Mouse (Mus musculus) ES-E14 (cell line): ENCODE measurements around the gene Fbxo7. TPM values are rescaled to one million over a fixed set of nuclear protein-coding genes. Genes with fewer than 3 reads are reported as not detected.

Source experiments
- DNase-seq: peaks from one replicate; pipeline ENCODE4 v3.0.0-alpha.2; 2013; ENCODE audit warnings: low read depth, low spot score
- H3K27ac ChIP-seq: 2 replicates; pipeline ENCODE4 v1.5.1; 2012; ENCODE audit warnings: low read depth, mild to moderate bottlenecking, low read length, moderate library complexity, mixed read lengths; ENCODE audit not compliant: poor library complexity, insufficient read depth, severe bottlenecking
- H3K36me3 ChIP-seq: 2 replicates; pipeline ENCODE4 v1.6.1; 2012; ENCODE audit warnings: mild to moderate bottlenecking, low read length, moderate library complexity, mixed read lengths; ENCODE audit not compliant: control insufficient read depth, poor library complexity, insufficient read depth, severe bottlenecking
- H3K4me1 ChIP-seq, 2 experiments: fragments of 150-350 bp in 1 of 2; sonication (generic) in 1 of 2; 2 replicates each; pipeline ENCODE4 v1.6.1; 2012; ENCODE audit warnings: low read length in 2 of 2, mild to moderate bottlenecking in 1 of 2, mixed read lengths in 1 of 2; ENCODE audit not compliant: control insufficient read depth in 2 of 2, insufficient read depth in 2 of 2, poor library complexity in 1 of 2
- H3K4me3 ChIP-seq, 2 experiments: fragments of 150-350 bp in 1 of 2; sonication (generic) in 1 of 2; 2 replicates each; pipeline ENCODE4 v1.5.1; 2012; ENCODE audit warnings: low read length in 2 of 2, low read depth in 1 of 2, mild to moderate bottlenecking in 1 of 2, mixed read lengths in 1 of 2; ENCODE audit not compliant: insufficient read depth in 1 of 2, poor library complexity in 1 of 2, severe bottlenecking in 1 of 2
- H3K9ac ChIP-seq: 2 replicates; pipeline ENCODE4 v1.6.1; 2012; ENCODE audit warnings: low read depth, mild to moderate bottlenecking, low read length, mixed read lengths; ENCODE audit not compliant: poor library complexity, insufficient read depth, severe bottlenecking
- H3K9me3 ChIP-seq: fragments of 150-350 bp; sonication (generic); 2 replicates; pipeline ENCODE4 v1.6.1; 2012; ENCODE audit warnings: low read depth, mild to moderate bottlenecking, low read length; ENCODE audit not compliant: control insufficient read depth, insufficient read depth
- CHD2 ChIP-seq: IDR thresholded peaks from 2 replicates; pipeline ENCODE4 v1.6.1; 2014; ENCODE audit warnings: mild to moderate bottlenecking, low read depth, low read length, inconsistent platforms
- HCFC1 ChIP-seq: IDR thresholded peaks from 2 replicates; pipeline ENCODE4 v1.6.1; 2012; ENCODE audit warnings: low read length, inconsistent platforms, borderline replicate concordance; ENCODE audit not compliant: insufficient read depth
- MAFK ChIP-seq: IDR thresholded peaks from 2 replicates; pipeline ENCODE4 v1.6.1; 2014; ENCODE audit warnings: mild to moderate bottlenecking, low read depth, low read length, inconsistent platforms; ENCODE audit not compliant: insufficient read depth
- ZC3H11A ChIP-seq: IDR thresholded peaks from 2 replicates; pipeline ENCODE4 v1.6.1; 2012; ENCODE audit warnings: low read depth, mild to moderate bottlenecking, inconsistent platforms, low read length, borderline replicate concordance
- ZNF384 ChIP-seq: IDR thresholded peaks from 2 replicates; pipeline ENCODE4 v1.6.1; 2012; ENCODE audit warnings: low read depth, low read length, inconsistent platforms
- in situ Hi-C, 2 experiments: fragments of 600-800 bp; cut with MboI; formaldehyde crosslinking; loops; one replicate each; pipeline ENCODE4 v1.15.1; 2025; ENCODE audit warnings: low sequenced_read_pairs in 2 of 2, inconsistent platforms in 1 of 2; ENCODE audit not compliant: unreplicated experiment in 2 of 2
- total RNA-seq: library from RNA; depleted of rRNA; stranded (reverse); fragments of 300-350 nt; gene quantifications from 2 replicates; pipeline ENCODE4 v1.2.3, GENCODE M21; 2012

Fbxo7 gene
- total RNA-seq, 1 experiment = 16.3 TPM

DNA sequence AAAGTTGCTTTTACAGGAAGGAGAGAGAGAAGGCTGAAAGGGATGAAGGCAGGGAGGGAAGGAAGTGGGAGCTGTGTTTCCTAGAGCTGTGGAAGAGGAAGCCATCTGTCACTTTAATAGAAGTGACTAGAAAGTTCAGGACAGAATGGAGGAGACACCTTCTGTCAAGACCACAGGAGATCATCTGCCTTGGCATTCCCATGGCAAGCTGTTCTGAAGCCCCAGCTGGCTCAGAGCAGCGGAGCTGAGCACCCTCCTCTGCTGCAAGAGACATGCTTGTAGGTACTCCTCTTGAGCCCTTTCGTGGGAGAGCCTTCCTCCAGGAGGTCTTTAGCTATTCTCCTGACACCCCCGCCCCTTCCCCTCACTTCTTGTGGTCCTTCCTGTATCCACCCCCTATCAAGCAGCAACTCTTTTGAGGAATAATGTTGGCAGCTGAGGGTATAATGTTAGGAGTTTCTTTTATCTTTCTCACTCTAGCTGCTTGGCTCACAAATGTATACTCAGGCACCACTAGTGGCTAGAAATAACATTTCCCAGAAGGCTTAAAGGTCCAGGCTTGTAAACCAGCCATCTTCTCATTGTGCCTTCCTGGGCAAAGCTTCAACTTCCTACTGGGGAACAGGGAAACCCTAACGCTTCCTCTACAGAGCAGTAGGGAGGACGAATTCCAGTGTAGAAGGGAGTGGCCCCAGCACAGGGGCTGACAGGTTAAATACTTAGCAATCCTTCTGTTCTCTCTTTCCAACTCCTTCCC is 40.7 kb downstream of the Fbxo7 start:
- Histone ChIP-seq H3K9me3 (no peaks in the 10 kb centered on the region), H3K9ac (no peak overlapping the region), H3K4me3 (no peak overlapping the region), H3K27ac (no peak overlapping the region), H3K4me1 (no peaks in the 10 kb centered on the region), H3K36me3 (no peaks in the 10 kb centered on the region)
- TF ChIP-seq ZC3H11A = no peak
- TF ChIP-seq MAFK = no peak
- TF ChIP-seq HCFC1 = no peak
- TF ChIP-seq ZNF384 = no peak
- TF ChIP-seq CHD2 = no peak
- in situ Hi-C loops = loop anchor here (10.0 kb wide), 1 partner anchor 402 kb away; no protein-coding TSS in a partner anchor
- no peak for DNase-seq

DNA sequence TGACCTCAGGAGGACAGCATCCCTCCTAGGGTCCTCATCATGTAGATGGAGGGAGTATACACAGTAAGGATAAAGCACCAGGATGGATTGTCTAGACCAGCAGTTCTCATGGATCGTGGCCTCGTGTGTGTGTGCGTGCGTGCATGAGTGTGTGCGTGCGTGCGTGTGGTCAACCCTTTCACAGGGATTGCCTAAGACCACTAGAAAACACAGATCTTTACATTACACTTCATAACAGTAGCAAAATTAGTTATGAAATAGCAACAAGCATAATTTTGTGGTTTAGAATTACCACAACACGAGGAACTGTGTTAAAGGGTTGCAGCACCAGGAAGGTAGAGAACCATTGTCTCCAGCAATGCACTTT is 41.2 kb downstream of the Fbxo7 start:
- TF ChIP-seq CHD2 (no peak), MAFK (no peak), ZNF384 (no peak), HCFC1 (no peak), ZC3H11A (no peak)
- no peaks in the 10 kb centered on the region for H3K4me1 ChIP-seq
- in situ Hi-C loops = loop anchor here (10.0 kb wide), 1 partner anchor 402 kb away; no protein-coding TSS in a partner anchor

DNA sequence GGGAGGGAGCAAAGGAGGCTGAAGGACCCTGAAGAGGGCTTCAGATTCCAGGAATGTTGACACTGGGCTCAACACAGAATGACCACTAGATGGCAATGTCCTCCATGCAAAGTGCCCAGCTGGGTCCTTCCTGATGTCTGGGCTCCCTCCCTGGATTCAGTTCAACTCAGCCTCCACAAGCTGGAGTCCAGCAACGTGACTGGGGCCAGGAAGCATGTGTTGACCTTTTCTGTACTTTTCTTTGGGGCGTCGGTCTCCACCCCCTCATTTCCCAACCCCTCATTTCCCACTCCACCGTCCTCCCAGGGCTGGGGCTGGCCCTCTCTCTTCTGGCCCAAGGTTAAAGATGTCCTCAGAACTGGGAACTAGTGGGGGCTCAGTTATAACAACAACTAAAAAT is 43.2 kb downstream of the Fbxo7 start:
- Histone ChIP-seq H3K27ac (no peak overlapping the region), H3K4me3 (no peak overlapping the region), H3K9ac (no peak overlapping the region), H3K9me3 (no peaks in the 10 kb centered on the region), H3K36me3 (no peaks in the 10 kb centered on the region), H3K4me1 (no peaks in the 10 kb centered on the region)
- in situ Hi-C loops = loop anchor here (10.0 kb wide), 1 partner anchor 400 kb away; no protein-coding TSS in a partner anchor
- TF ChIP-seq MAFK = no peak
- TF ChIP-seq ZNF384 = no peak
- TF ChIP-seq ZC3H11A = peak; percentile 93
- TF ChIP-seq CHD2 = no peak
- no peak for TF ChIP-seq HCFC1
- peak; percentile 28 for DNase-seq

More for the DNA sequence above, 41.2 kb downstream of the Fbxo7 start:
- Histone ChIP-seq H3K9ac (no peak overlapping the region), H3K36me3 (no peaks in the 10 kb centered on the region), H3K4me3 (no peak overlapping the region), H3K27ac (no peak overlapping the region), H3K9me3 (no peaks in the 10 kb centered on the region)
- DNase-seq = no peak

DNA sequence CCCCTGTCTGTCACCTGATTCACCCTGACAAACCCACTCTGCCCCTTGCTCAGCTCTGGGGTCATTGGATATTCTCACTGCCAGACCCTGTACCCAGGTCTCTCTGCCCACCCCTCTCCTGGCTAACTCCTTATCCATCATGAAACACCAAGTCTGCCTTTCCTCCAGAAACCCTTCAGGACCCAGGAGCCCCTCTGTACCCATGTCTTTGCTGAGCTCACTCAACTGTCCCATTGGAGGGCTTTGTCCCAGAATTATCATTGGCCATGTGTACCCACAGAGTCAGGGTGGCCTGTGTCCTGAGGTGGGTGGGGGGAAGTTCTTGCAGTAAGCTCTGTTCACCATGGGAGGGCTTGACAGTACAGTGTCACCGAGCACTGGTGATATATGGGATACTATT is 43.9 kb downstream of the Fbxo7 start:
- Histone ChIP-seq H3K9me3 (no peaks in the 10 kb centered on the region), H3K27ac (no peak overlapping the region), H3K4me1 (no peaks in the 10 kb centered on the region), H3K36me3 (no peaks in the 10 kb centered on the region), H3K4me3 (no peak overlapping the region), H3K9ac (no peak overlapping the region)
- DNase-seq = no peak
- TF ChIP-seq HCFC1 (no peak), CHD2 (no peak), MAFK (no peak), ZNF384 (no peak), ZC3H11A (no peak)
- in situ Hi-C loops = loop anchor here (10.0 kb wide), 1 partner anchor 399 kb away; no protein-coding TSS in a partner anchor

DNA sequence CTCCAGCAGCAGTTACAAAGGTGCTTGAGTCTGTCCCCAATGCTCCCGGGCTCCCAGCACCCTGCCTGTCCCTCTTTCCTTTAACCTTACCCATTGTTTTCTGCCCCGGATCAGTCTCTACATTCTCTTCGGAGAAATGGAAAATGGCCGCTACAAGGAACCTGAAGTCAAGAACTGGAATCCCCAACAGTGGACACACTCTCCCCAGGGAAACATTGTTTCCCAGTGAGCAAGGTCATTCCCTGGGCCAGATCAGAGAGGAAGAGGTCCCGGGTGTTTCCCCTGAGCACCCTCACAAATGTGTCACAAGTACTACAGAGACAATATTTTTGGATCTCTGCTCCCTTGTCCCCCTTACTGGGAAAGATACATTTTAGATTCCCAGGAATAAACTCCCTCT is 44.9 kb downstream of the Fbxo7 start:
- Histone ChIP-seq H3K4me1 (no peaks in the 10 kb centered on the region), H3K36me3 (no peaks in the 10 kb centered on the region), H3K9me3 (no peaks in the 10 kb centered on the region), H3K9ac (no peak overlapping the region), H3K4me3 (no peak overlapping the region), H3K27ac (no peak overlapping the region)
- DNase-seq = no peak
- in situ Hi-C loops = loop anchor here (10.0 kb wide), 1 partner anchor 398 kb away; no protein-coding TSS in a partner anchor
- no peak for TF ChIP-seq CHD2
- TF ChIP-seq MAFK = no peak
- no peak for TF ChIP-seq HCFC1
- TF ChIP-seq ZNF384 = no peak
- TF ChIP-seq ZC3H11A = no peak
